Mouse (Mus musculus): ENCODE data around the gene Lrtm1. TPM values are rescaled to one million over a fixed set of nuclear protein-coding genes. Genes with fewer than 3 reads are reported as not detected.

Lrtm1 gene
- polyA plus RNA-seq, 1 experiment from 2014 or later = not detected

DNA sequence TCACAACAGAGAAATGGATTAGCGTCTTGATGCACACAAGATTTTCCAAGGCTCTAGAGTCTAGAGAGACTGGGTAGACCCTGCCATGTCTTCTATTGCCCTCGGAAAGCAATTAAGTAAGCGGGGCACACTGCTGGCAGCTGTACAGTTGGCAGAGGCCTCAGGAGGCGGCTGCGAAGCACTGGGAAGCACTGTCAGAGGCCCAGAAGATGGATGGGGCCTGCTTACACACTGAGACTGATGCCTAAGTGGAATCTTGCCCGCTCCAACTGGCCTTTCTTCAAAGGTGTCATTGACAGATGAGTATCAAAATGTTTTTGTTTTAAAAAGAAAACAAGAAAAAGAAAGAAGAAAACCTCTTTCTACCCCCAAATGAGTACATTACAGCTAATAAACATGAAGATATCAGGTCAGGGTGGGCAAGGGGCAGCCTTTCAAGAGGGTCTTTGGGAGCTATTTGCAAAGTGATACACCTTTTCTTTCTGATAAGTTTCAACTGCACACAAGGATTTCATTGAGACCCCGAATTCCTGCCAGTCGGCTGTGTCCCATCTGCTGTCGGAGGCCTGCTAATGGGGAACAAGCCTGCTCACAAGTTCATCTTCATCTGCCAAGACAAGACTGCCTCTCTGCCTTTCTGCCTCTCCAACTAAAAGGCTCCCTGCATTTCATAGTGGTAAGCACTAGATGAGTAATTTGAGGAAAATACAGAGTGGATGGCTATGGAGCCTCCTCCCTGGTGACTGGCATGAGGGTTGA is 22.8 kb downstream of the Lrtm1 start:
- 32% methylated on average over 9 of the region's 9 CpGs for WGBS
- H3K9me3 ChIP-seq (ENCODE audit: low read length) = no peaks in the 10 kb centered on the region
- H3K9ac ChIP-seq (replicated peaks; ENCODE audit: low read depth) = no peak overlapping the region
- ATAC-seq (no peak), DNase-seq (ENCODE audit: low spot score) (no peak)
- H3K27me3 ChIP-seq (replicated peaks; ENCODE audit: insufficient read depth, low read length) = no peaks in the 10 kb centered on the region
- no peaks in the 10 kb centered on the region for H3K36me3 ChIP-seq (ENCODE audit: insufficient read depth, low read length)
- H3K4me3 ChIP-seq (ENCODE audit: low read depth, low read length) = no peak overlapping the region
- TF ChIP-seq CTCF (IDR thresholded peaks at IDR 0.05) (no peak), EP300 (IDR thresholded peaks at IDR 0.05) (no peak)
- no peaks in the 10 kb centered on the region for H3K4me1 ChIP-seq (ENCODE audit: insufficient read depth, low read depth, low read length)
- no peak overlapping the region for H3K27ac ChIP-seq (ENCODE audit: low read length)
- no peak overlapping the region for H3K4me2 ChIP-seq (replicated peaks; ENCODE audit: low read depth, low read length)

DNA sequence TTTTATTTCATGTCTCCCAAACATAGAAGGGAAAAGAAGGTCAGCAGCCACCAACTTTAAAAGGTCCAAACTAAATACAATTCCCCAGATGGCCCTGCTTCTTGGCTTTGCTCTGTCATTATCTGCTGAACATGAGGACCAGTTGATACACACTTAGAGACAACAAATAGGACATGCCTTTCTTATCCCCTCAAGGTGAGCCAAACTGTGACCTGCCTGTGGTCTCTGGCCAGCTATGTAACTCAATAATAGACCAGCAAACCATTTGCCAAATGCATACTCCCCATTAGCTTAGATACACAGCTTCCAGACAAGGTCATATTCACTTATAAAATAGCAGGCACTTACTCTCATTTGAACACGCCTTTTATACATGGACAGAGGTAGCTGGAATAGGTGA is 23.5 kb downstream of the Lrtm1 start:
- no peak overlapping the region for H3K4me2 ChIP-seq (replicated peaks; ENCODE audit: low read depth, low read length)
- H3K4me1 ChIP-seq (ENCODE audit: insufficient read depth, low read depth, low read length) = no peaks in the 10 kb centered on the region
- no peak for TF ChIP-seq CTCF (IDR thresholded peaks at IDR 0.05)
- no peak for TF ChIP-seq EP300 (IDR thresholded peaks at IDR 0.05)
- WGBS = 58% methylated on average over 1 of the region's 1 CpGs
- H3K27ac ChIP-seq (ENCODE audit: low read length) = no peak overlapping the region
- ATAC-seq (no peak), DNase-seq (ENCODE audit: low spot score) (no peak)
- H3K9ac ChIP-seq (replicated peaks; ENCODE audit: low read depth) = no peak overlapping the region
- no peak overlapping the region for H3K4me3 ChIP-seq (ENCODE audit: low read depth, low read length)
- H3K36me3 ChIP-seq (ENCODE audit: insufficient read depth, low read length) = no peaks in the 10 kb centered on the region
- H3K9me3 ChIP-seq (ENCODE audit: low read length) = no peaks in the 10 kb centered on the region
- no peaks in the 10 kb centered on the region for H3K27me3 ChIP-seq (replicated peaks; ENCODE audit: insufficient read depth, low read length)

DNA sequence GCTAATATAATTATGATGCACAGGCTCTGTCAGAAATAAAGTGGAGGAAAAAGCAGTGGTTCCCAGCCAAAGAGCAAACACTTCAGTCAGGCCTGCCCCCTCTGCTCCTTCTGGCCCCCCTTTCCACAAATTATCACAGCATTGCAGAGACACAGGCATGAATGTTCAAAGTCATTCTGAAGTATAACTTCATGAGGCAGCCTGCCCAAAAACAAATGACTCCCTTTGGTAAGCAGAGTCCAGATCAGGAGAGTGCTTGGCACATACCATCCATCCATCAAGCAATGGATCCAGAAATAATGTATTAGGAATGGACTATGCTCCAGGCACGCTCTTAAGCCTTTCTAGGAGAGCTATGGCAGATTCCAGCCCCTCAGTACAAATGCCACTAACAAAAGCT is 24.3 kb downstream of the Lrtm1 start:
- no peaks in the 10 kb centered on the region for H3K4me1 ChIP-seq (ENCODE audit: insufficient read depth, low read depth, low read length)
- TF ChIP-seq CTCF (IDR thresholded peaks at IDR 0.05) (no peak), EP300 (IDR thresholded peaks at IDR 0.05) (no peak)
- H3K27ac ChIP-seq (ENCODE audit: low read length) = no peak overlapping the region
- no peaks in the 10 kb centered on the region for H3K9me3 ChIP-seq (ENCODE audit: low read length)
- WGBS = 65% methylated on average over 1 of the region's 1 CpGs
- DNase-seq (ENCODE audit: low spot score) (no peak), ATAC-seq (no peak)
- H3K27me3 ChIP-seq (replicated peaks; ENCODE audit: insufficient read depth, low read length) = no peaks in the 10 kb centered on the region
- H3K9ac ChIP-seq (replicated peaks; ENCODE audit: low read depth) = no peak overlapping the region
- no peaks in the 10 kb centered on the region for H3K36me3 ChIP-seq (ENCODE audit: insufficient read depth, low read length)
- no peak overlapping the region for H3K4me2 ChIP-seq (replicated peaks; ENCODE audit: low read depth, low read length)
- no peak overlapping the region for H3K4me3 ChIP-seq (ENCODE audit: low read depth, low read length)

DNA sequence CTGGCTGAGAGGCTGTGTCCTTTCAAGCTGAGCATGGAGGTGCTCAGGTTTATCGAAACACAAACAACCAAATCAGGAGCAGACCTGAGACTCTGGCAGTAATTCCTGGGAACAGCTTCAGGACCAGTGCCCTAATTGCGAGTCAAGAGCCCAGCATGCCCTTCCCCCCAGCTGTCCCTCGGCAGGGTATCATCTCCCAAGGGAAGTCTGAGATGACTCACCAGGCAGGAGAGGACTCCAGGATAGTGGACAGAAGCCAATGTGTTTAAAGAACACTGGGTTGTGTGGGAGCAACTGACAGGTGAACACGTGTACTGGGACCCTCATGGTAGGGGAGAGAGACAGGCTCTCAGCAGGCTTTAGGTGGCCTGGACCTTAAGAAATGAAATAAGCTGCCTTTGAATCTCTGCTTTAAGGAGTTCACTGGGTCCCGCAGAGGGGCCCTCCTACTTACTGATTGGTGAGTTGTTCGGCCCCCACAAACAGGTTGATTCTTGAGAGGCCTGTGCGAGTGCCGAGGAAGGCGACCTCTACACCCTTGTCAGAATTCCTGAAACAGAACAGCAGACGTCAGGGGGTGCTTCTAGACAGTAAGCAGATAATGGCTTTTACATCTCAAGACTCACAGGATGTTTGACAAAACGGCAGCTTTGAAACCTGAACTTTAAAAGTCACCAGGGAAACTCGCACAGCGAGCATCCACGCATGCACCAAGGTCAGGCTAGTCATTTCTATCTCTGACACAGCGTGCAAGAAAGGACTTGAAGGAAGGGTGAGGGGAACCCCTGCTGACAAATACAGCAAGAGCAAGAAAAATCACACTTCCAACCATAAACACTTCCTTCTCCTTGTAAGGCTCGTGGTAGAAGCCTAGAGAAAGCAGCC is 34.2 kb downstream of the Lrtm1 start:
- H3K4me2 ChIP-seq (replicated peaks; ENCODE audit: low read depth, low read length) = no peak overlapping the region
- no peak overlapping the region for H3K27ac ChIP-seq (ENCODE audit: low read length)
- H3K9me3 ChIP-seq (ENCODE audit: low read length) = no peaks in the 10 kb centered on the region
- H3K4me1 ChIP-seq (ENCODE audit: insufficient read depth, low read depth, low read length) = no peaks in the 10 kb centered on the region
- no peaks in the 10 kb centered on the region for H3K36me3 ChIP-seq (ENCODE audit: insufficient read depth, low read length)
- 26% methylated on average over 16 of the region's 16 CpGs for WGBS
- TF ChIP-seq CTCF (IDR thresholded peaks at IDR 0.05) (no peak), EP300 (IDR thresholded peaks at IDR 0.05) (no peak)
- H3K27me3 ChIP-seq (replicated peaks; ENCODE audit: insufficient read depth, low read length) = no peaks in the 10 kb centered on the region
- no peak for DNase-seq (ENCODE audit: low spot score)
- no peak overlapping the region for H3K4me3 ChIP-seq (ENCODE audit: low read depth, low read length)
- H3K9ac ChIP-seq (replicated peaks; ENCODE audit: low read depth) = no peak overlapping the region
- ATAC-seq = no peak

DNA sequence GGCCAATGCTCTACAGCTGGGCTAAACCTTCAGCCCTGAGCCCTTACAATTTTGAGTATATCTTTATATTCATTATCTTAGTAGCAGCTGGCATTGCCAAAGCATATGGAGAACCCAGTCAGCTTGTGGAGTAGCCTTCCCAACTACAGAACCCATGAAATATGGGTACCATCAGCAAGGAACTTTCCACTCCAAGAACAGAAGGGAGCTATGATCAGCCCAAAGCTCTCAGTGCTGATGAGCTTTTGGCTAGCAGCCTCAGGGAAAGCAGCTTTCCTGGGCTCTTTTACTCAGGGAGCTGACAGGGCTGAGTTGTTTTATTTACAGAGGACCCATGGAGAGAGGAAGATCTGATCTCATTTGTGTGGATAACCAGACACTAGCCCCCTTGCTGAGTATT is 42.7 kb downstream of the Lrtm1 start:
- Histone ChIP-seq H3K27me3 (replicated peaks; ENCODE audit: insufficient read depth, low read length) (no peaks in the 10 kb centered on the region), H3K9me3 (ENCODE audit: low read length) (no peaks in the 10 kb centered on the region), H3K9ac (replicated peaks; ENCODE audit: low read depth) (no peak overlapping the region), H3K27ac (ENCODE audit: low read length) (no peak overlapping the region), H3K4me2 (replicated peaks; ENCODE audit: low read depth, low read length) (no peak overlapping the region), H3K4me3 (ENCODE audit: low read depth, low read length) (no peak overlapping the region), H3K36me3 (ENCODE audit: insufficient read depth, low read length) (no peaks in the 10 kb centered on the region), H3K4me1 (ENCODE audit: insufficient read depth, low read depth, low read length) (no peaks in the 10 kb centered on the region)
- no peak for ATAC-seq
- no peak for TF ChIP-seq CTCF (IDR thresholded peaks at IDR 0.05)
- TF ChIP-seq EP300 (IDR thresholded peaks at IDR 0.05) = no peak
- DNase-seq (ENCODE audit: low spot score) = no peak

DNA sequence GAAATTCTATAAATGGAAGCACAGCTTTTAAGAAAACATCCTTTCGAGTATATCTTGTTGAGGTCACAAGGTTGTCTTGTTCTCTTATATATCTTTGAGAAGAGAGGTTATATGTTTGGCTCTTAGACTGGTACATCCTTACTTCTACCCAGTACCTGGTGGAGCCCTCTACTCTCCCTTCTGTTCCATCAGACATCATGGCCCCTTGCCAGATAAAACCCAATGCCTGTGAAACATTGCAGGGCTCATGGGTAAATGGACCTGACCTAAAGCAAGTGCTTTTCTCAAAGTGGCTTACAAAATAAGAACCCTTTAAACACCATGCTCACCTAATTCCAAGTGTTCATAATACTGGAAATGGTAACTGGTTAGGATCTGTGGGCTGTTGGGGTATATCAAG is 43.5 kb downstream of the Lrtm1 start:
- H3K36me3 ChIP-seq (ENCODE audit: insufficient read depth, low read length) = no peaks in the 10 kb centered on the region
- no peaks in the 10 kb centered on the region for H3K27me3 ChIP-seq (replicated peaks; ENCODE audit: insufficient read depth, low read length)
- no peak overlapping the region for H3K9ac ChIP-seq (replicated peaks; ENCODE audit: low read depth)
- WGBS = 57% methylated on average over 1 of the region's 1 CpGs
- no peak overlapping the region for H3K4me2 ChIP-seq (replicated peaks; ENCODE audit: low read depth, low read length)
- no peaks in the 10 kb centered on the region for H3K9me3 ChIP-seq (ENCODE audit: low read length)
- no peak overlapping the region for H3K27ac ChIP-seq (ENCODE audit: low read length)
- ATAC-seq (no peak), DNase-seq (ENCODE audit: low spot score) (no peak)
- TF ChIP-seq CTCF (IDR thresholded peaks at IDR 0.05) (no peak), EP300 (IDR thresholded peaks at IDR 0.05) (no peak)
- H3K4me1 ChIP-seq (ENCODE audit: insufficient read depth, low read depth, low read length) = no peaks in the 10 kb centered on the region
- no peak overlapping the region for H3K4me3 ChIP-seq (ENCODE audit: low read depth, low read length)
